17 mouse cellular contexts compared by ENCODE assay signal in genomic region chr4:40819151-40819550, GRCm38 (mm10).
"Had no signal": no experiment of that assay in that cellular context is flagged by ENCODE, and none has a peak within 500 bp of the region (broad histone marks: within the 10 kb centered on the region; RNA-seq: fewer than 3 reads in every experiment).

No protein-coding gene starts in this region.

- H3K27me3 ChIP-seq: liver, embryonic 13.5 days; neural tube, embryonic 12.5 days; neural tube, embryonic 15.5 days had no signal

- H3K4me1 ChIP-seq: neural tube, embryonic 12.5 days; neural tube, embryonic 15.5 days had no signal

- H3K27ac ChIP-seq: kidney, postnatal 0 days; layer of hippocampus, adult 2 months; left cerebral cortex, adult 2 months; liver, embryonic 13.5 days; macrophage; neural tube, embryonic 12.5 days; neural tube, embryonic 15.5 days had no signal

- H3K4me3 ChIP-seq: layer of hippocampus, adult 2 months; left cerebral cortex, adult 2 months; liver, embryonic 13.5 days; neural tube, embryonic 12.5 days; neural tube, embryonic 15.5 days had no signal

- DNase-seq: layer of hippocampus, postnatal 36 days; liver, embryonic 13.5 days; lung, embryonic 14.5 days; midbrain, embryonic 14.5 days; right cerebral cortex, adult 18-20 months; right cerebral cortex, postnatal 14 days; right cerebral cortex, postnatal 4 days; thymus, adult 2 months; thymus, postnatal 14 days; thymus, postnatal 4 days had no signal

- H3K4me2 ChIP-seq: liver, embryonic 13.5 days; lung, embryonic 14.5 days; midbrain, embryonic 11.5 days; neural tube, embryonic 12.5 days; neural tube, embryonic 15.5 days had no signal

- H3K9me3 ChIP-seq: liver, embryonic 13.5 days; neural tube, embryonic 12.5 days; neural tube, embryonic 15.5 days had no signal

- H3K9ac ChIP-seq: liver, embryonic 13.5 days; lung, embryonic 14.5 days; neural tube, embryonic 12.5 days; neural tube, embryonic 15.5 days had no signal
